Mouse (Mus musculus) ES-Bruce4 (cell line): Measurements from ENCODE around the gene Ifi213.
"Not testable (repeated sequence)": the region's sequence is repeated elsewhere in the genome, so short reads cannot be mapped to it uniquely, and the experiment has no call there.

ENCODE experiments used
- CTCF ChIP-seq: IDR thresholded peaks from one replicate; pipeline ENCODE4 v1.8.1; 2011; ENCODE audit warnings: low read depth, low read length
- EP300 ChIP-seq: IDR thresholded peaks from 2 replicates; pipeline ENCODE4 v1.6.1; 2011; ENCODE audit warnings: low read depth, low read length; ENCODE audit not compliant: insufficient read depth
- POLR2A ChIP-seq: IDR thresholded peaks from one replicate; pipeline ENCODE4 v1.8.1; 2011; ENCODE audit warnings: low read length; ENCODE audit not compliant: insufficient read depth

DNA sequence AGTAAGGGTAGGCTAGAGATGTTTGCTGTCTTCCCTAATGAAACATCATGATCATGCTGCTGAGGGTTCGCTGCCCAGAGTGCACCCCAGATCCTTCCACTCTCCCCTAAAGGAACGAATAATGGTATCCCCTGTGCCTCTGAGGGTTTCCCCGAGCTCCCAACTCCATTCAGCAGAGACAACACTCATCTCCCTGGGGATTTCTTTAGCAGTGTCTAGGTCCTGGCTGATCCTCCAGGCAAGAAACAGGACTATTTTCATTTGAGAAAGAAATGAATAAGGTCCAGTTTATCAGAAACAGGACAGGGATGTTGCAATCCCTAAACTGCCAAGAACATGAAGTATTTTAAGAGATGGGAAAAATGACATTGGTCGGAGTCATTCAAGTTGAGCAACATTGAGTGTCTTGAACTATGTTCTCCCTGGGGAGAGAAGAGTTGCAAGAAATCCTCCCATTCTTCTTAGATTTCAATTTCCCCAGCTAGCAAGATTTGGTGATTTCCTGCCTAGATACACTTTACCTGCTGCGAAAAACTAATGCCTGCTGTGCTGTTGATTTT is 48.5 kb downstream of the Ifi213 start:
- not testable (repeated sequence) for TF ChIP-seq CTCF, POLR2A, EP300
